Mouse (Mus musculus) kidney, adult 2 months (tissue): ENCODE results near the gene Itgb7.

Experiments
- CTCF ChIP-seq: fragments of 200-500 bp; conservative IDR thresholded peaks from 2 replicates; pipeline ENCODE4 v1.5.1; 2011; ENCODE audit warnings: low read depth, mild to moderate bottlenecking, control low read depth, low read length, moderate library complexity, mixed read lengths; ENCODE audit not compliant: insufficient read depth, insufficient read length
- POLR2A ChIP-seq: fragments of 200-500 bp; IDR thresholded peaks from one replicate; pipeline ENCODE4 v1.6.1; 2011; ENCODE audit warnings: low read depth, low read length, control low read depth

DNA sequence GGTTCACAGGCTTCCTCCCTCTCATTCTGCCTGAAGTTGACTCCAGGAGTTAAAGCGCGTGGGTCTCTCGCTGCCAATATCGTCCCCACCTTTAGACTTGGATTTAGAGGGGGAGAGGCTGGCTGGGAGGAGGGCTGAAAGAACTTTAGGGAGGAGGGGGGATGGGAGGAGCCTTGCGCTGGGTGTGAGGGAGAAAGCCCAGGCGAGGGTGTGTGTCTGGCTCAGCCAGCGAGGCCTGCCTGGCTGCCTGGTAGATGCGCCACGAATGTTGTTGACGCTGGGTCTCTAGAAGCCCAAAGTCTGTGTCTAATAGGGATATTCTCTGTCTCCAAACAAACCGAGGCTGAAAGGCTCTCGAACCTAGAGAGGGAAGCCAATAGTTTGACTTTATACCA is 26.3 kb upstream of the Itgb7 start:
- TF ChIP-seq POLR2A (no peak), CTCF (no peak)
